Mouse (Mus musculus) adrenal gland, postnatal 36 days (tissue): ENCODE measurements around the gene Nudt3. TPM values are rescaled to one million over a fixed set of nuclear protein-coding genes. Genes with fewer than 3 reads are reported as not detected.
"Not testable (repeated sequence)": the region's sequence is repeated elsewhere in the genome, so short reads cannot be mapped to it uniquely, and the experiment has no call there.

Experiments used
- DNase-seq, 2 experiments: peaks; one replicate each; pipeline ENCODE4 v3.0.0; 2021; ENCODE audit warnings: mixed read lengths in 1 of 2
- total RNA-seq, 2 experiments: library from RNA; stranded (reverse); gene quantifications; 2 replicates each; pipeline ENCODE4 v1.2.3; 2021

Nudt3 gene
- total RNA-seq, 2 experiments from 2014 or later, result 191 to 211 TPM

GRCm38 (mm10) chr17:27636132-27637020 is 13.1 kb upstream of the Nudt3 start, which contains the start of gene Rps10:
Gene Rps10, minus strand, starts transcription at chr17:27636669.
- DNase-seq, result no peak

GRCm38 (mm10) chr17:27635575-27635903 is 12.2 kb upstream of the Nudt3 start:
- not testable (repeated sequence) for DNase-seq

- peak; percentile 91 to 94 for DNase-seq
These were observed 11.7 kb upstream of the Nudt3 start, which contains the start of gene RPS10-NUDT3 for GRCm38 (mm10) chr17:27634871-27635574. Gene RPS10-NUDT3, minus strand, starts transcription at chr17:27635222.

- peak; percentile 86 to 92 for DNase-seq
These were observed 6.1 kb upstream of the Nudt3 start for GRCm38 (mm10) chr17:27629249-27630020.

GRCm38 (mm10) chr17:27628376-27628775 is 5.1 kb upstream of the Nudt3 start:
- no peak for DNase-seq

GRCm38 (mm10) chr17:27627451-27627850 is 4.2 kb upstream of the Nudt3 start:
- DNase-seq, result no peak

GRCm38 (mm10) chr17:27626681-27627080 is 3.4 kb upstream of the Nudt3 start:
- DNase-seq, result no peak

- no peak for DNase-seq
These were observed 2.4 kb upstream of the Nudt3 start for GRCm38 (mm10) chr17:27625455-27626251.

GRCm38 (mm10) chr17:27622611-27623359 is 510 bp downstream of the Nudt3 start:
- DNase-seq, result peak; percentile 60 to 79

- DNase-seq, result no peak
These were observed 1.4 kb downstream of the Nudt3 start for GRCm38 (mm10) chr17:27621705-27622531.

- no peak for DNase-seq
These were observed 2.1 kb downstream of the Nudt3 start for GRCm38 (mm10) chr17:27621161-27621560.

GRCm38 (mm10) chr17:27615388-27615787 is 7.9 kb downstream of the Nudt3 start:
- DNase-seq, result no peak

GRCm38 (mm10) chr17:27613016-27613415 is 10.3 kb downstream of the Nudt3 start:
- no peak for DNase-seq

GRCm38 (mm10) chr17:27611994-27612393 is 11.3 kb downstream of the Nudt3 start:
- DNase-seq, result no peak

- no peak for DNase-seq
These were observed 11.8 kb downstream of the Nudt3 start for GRCm38 (mm10) chr17:27611519-27611884.

GRCm38 (mm10) chr17:27610679-27611518 is 12.4 kb downstream of the Nudt3 start:
- DNase-seq, result peak; percentile 12 to 27

GRCm38 (mm10) chr17:27609576-27609975 is 13.7 kb downstream of the Nudt3 start:
- DNase-seq, result no peak

GRCm38 (mm10) chr17:27603522-27604234 is 19.6 kb downstream of the Nudt3 start:
- DNase-seq, result no peak
